Mouse (Mus musculus): Measurements from ENCODE around the gene Ddr1.

Gene Ddr1

DNA sequence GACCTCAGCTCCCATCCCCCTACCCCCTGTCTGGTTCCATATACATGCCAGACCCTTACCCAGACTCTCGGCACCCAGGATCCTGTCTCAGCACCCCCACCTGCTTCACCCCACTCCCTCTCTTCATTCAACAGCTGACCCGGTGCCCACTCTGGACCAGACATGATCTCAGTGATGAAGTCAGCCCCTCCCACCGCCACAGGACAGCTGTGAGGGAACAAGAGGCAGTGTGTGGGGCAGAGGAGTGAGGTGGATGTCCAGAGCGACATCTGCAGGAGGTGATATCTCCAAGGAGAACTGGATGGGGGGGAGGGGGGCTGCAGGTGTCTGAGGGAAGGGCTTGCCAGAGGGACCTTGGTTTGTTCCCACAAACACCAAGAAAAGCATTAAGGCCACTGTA, 12.6 kb downstream of the Ddr1 start:
- no peak for DNase-seq (ENCODE audit: low spot score)

DNA sequence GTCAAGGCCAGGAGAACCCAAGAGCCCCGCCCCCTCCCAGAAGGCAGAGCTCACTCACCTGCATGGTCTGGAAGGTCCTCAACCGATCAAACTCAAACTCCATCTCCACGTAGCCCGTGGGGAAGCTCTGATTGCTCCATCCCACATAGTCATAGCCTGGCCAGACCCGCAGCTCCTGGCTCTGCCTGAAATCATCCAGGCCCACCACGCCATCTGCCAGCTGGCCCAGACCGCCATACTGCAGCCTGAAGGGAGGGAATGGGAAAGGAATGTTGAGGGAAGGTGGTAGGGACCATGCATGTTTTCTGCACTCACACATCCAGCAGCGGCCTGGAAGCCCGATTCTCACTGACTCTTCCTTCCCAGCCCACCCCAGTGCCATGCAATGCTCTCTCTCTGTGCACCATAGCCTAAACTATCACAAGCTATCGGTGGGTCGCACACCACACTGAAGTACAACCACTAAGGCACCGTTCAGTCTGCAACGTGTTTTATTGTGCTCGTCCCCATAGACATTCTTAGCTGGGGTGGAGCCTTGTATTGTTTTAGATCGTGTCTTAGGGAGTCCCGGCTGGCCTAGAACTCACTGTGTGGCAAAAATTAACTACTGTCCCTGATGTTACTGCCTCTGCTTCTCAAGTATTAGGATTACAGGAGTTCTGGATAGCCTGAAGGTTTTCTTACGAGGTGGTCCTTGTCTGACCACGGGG, 14.3 kb downstream of the Ddr1 start:
- no peak for DNase-seq (ENCODE audit: low spot score)

- DNase-seq (ENCODE audit: low spot score): no peak
These were observed 15.9 kb downstream of the Ddr1 start for GRCm38 (mm10) chr17:35688347-35689175.

DNA sequence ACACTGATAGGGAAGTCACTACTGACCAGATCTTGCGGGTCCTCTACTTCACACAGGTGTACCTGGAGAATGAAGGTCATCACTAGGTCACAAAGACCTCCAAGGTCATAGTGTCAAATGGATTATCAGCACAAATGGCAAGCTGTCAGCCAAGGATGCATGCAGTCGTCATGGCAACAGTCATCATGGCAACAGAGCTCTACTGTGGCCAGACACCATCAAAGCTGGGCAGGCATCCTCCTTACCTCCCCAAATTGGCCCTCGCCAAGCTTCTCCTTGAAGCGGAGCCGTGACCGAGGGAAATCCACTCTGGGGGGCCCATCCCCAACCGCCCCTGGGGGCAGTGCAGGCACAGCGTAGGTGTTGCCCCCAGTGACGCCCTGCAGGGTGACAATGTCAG, 19.4 kb downstream of the Ddr1 start:
- no peak for DNase-seq (ENCODE audit: low spot score)

DNA sequence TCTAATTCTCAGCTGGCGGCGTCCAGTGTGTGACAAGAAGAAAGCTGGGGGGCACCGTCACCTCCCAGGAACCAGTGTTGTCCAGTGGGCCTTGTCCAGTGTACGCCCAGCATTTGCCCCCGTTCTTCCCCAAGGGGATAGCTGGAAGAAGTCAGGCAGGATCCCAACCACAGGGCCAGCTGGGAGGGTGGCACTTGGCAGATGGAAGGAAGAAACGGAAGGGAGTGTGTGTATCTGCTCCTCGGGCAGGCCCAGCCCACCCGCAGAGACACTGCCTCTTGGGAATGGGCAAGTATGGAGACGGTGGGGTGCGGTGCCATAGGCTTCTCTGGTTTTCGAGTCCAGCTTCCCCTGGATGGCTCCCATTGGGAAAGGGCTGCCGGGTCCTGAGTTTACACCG, 22.4 kb downstream of the Ddr1 start:
- no peak for DNase-seq (ENCODE audit: low spot score)

DNA sequence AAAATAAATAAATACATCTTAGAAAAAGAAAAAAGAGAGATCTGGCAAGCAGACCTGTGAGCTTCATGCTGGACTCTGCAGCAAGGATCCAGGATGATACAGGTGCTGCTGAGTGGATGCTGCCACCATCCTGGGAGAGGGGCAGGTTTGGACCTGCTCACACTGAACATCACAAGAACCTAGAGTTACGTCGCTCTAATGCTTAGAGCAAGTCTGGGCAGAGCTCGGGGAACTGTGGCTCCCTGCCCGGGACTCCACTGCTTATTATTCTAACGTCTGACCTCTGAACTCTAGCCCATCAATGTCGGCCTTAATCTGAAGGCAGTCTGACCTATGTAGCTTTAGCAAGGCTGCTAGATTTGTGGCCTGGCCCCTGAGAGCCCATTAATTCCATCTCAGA, 23.8 kb downstream of the Ddr1 start:
- DNase-seq (ENCODE audit: low spot score): no peak

DNA sequence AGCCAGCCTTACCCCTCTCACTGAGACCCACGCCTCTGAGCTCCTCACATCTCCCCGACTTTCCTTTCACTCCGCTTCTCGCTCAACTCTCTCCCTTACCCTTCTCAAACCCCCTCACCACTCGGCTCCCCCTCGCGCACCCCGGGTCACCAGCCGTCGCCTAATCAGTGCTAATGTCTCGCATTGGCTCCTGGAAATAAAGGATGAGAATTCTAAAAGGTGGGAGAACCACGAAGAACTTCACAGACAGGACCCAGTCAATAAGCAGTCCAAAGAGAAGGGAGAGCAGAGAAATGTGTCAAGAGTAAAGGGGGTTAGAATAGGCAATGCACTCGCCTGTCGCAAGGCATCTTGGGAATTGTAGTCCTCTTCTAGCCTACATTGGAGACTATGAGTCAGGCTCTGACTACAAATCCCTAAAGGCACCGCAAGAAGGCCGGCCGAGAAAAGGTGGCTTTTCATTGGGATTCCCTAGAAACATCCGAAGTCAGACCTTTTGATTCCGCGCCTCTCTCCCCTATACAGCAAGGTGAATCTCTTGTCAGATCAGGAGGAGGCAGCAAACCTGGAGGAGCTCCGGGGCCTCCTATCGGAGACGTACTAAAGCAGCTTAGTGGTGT, 30.9 kb downstream of the Ddr1 start, which contains the start of gene Gtf2h4:
TSS of gene Gtf2h4 (minus strand) at position 324 of the 620 bp plus-strand sequence.
- peak; percentile 94 for DNase-seq (ENCODE audit: low spot score)

GRCm38 (mm10) chr17:35672527-35672926, 31.9 kb downstream of the Ddr1 start:
- DNase-seq (ENCODE audit: low spot score): no peak

- DNase-seq (ENCODE audit: low spot score): no peak
These were observed 32.6 kb downstream of the Ddr1 start for GRCm38 (mm10) chr17:35671846-35672245.

- no peak for DNase-seq (ENCODE audit: low spot score)
These were observed 34.7 kb downstream of the Ddr1 start for GRCm38 (mm10) chr17:35669731-35670130.

GRCm38 (mm10) chr17:35667334-35668065, 36.9 kb downstream of the Ddr1 start, which contains the start of gene Vars2:
Vars2 (minus strand) TSS chr17:35667592.
- peak; percentile 95 for DNase-seq (ENCODE audit: low spot score)

GRCm38 (mm10) chr17:35666851-35667256, 37.6 kb downstream of the Ddr1 start:
- peak; percentile 59 for DNase-seq (ENCODE audit: low spot score)

DNA sequence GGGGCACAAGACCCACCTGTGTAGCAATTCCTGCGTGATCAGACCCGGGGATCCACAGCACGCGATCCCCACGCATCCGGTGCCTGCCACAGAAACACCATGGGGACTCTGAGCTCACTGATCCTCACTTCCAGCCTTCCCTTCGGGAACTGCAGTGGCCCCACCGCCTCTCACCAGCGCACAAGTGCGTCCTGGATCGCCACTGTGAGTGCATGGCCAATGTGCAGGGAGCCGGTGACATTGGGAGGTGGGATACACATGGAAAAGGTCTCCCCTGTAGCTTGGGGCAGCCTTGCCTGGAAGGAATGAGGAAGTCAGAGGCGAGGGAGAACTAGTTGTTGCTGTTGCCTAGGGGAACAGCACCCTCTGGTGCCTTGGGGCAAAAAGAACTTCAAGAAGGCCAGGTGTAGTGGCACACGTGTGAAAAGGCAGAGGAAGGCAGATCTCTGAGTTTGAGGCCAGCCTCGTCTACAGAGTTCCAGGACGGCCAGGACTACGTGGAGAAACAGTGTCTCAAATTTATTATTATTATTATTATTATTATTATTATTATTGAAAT, 38.4 kb downstream of the Ddr1 start:
- no peak for DNase-seq (ENCODE audit: low spot score)

GRCm38 (mm10) chr17:35653086-35653485, 51.3 kb downstream of the Ddr1 start:
- DNase-seq (ENCODE audit: low spot score): no peak

DNA sequence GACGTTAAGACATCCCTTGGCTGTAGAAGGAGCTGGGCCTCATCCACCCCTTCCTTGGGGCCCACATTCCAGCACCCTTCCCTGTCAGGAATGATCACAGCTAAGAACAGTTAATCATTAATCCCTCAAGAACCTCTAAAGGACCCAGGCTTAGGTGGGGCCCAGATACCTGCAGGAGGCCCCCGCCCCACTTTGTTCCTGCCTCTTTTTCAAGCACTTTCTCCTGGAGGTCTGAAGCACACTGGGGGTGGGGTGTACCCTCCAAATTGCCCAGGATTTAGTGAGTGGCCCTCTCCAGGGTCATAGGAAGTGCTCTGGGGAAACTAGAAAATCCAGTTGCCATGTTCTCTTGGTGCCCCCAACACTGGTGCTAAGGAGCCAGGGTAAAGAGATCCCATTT, 55.0 kb downstream of the Ddr1 start:
- no peak for DNase-seq (ENCODE audit: low spot score)

DNA sequence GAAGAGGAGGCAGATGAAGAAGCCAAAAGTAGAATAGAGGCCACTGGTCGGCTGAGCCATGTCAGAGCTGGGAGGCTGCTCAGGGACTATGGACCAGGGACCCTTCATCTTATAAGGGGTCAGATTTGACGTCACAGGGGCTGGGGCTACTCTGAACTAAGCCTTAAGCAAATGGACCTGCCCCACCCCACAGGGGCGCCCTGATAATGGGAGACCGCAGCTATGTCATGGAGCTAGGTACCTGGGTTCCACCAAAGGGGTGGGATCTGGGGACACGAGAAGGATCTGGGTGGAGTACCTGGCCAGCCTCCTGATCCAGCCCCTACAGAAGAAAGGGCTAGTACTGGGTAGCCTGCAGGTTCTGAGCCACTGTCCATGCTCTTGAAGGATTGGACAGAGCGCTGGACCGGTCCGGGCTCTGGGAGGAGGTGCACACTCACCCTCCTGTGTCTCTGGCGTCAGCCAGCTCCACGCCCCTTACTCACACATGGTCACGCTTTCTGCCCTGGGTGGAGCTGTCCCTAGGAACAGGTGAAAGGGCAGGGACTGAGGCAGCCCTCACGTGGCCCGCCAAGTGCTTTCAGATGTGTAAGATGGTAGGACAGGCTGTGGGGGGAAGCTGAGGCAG, 60.7 kb downstream of the Ddr1 start, which contains the start of gene Mucl3:
TSS of gene Mucl3 (minus strand) at position 87 of the 628 bp plus-strand sequence.
- DNase-seq (ENCODE audit: low spot score): no peak

GRCm38 (mm10) chr17:35639352-35639751, 65.1 kb downstream of the Ddr1 start:
- no peak for DNase-seq (ENCODE audit: low spot score)

- peak; percentile 84 for DNase-seq (ENCODE audit: low spot score)
These were observed 65.8 kb downstream of the Ddr1 start for GRCm38 (mm10) chr17:35638475-35639190.

DNA sequence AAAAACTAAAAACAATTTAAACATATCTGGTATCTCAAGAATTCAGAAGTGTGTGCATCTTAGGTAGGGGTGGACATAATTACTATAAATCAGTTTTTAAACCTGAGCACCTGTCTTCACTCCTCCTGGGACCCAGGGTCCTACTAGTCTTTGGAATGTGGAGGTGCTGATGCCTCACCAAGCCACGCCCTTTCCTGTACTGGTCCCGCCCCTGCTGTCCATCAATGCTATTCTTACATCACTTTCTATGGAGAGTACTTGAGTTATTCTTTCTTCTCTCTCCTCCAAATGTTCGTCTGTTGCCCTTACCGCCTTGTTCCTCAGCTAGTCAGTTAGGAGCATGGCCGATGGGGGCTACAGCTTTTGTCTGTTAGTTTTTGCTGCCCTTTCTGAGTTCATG, 68.1 kb downstream of the Ddr1 start:
- no peak for DNase-seq (ENCODE audit: low spot score)

GRCm38 (mm10) chr17:35635699-35636111, 68.7 kb downstream of the Ddr1 start:
- DNase-seq (ENCODE audit: low spot score): peak; percentile 63

GRCm38 (mm10) chr17:35635202-35635601, 69.2 kb downstream of the Ddr1 start:
- DNase-seq (ENCODE audit: low spot score): no peak
